Mouse (Mus musculus) gastrocnemius, adult 2 months (tissue): Measurements from ENCODE around the gene Coq5. TPM values are rescaled to one million over a fixed set of nuclear protein-coding genes. Genes with fewer than 3 reads are reported as not detected.
A peak's percentile ranks its signal among the peaks of the same experiment; 100 is the strongest.

ENCODE experiments used
- DNase-seq: peaks from one replicate; pipeline ENCODE4 v3.0.0; 2022
- H3K27ac ChIP-seq: fragments of 200-600 bp; 2 replicates; pipeline ENCODE4 v1.8.1; 2022; ENCODE audit warnings: mild to moderate bottlenecking
- H3K4me3 ChIP-seq: fragments of 200-600 bp; 2 replicates; pipeline ENCODE4 v1.8.1; 2022; ENCODE audit warnings: mild to moderate bottlenecking, moderate library complexity
- CTCF ChIP-seq: fragments of 200-600 bp; IDR thresholded peaks from 2 replicates; pipeline ENCODE4 v1.8.1; 2022; ENCODE audit warnings: antibody characterized with exemption, mild to moderate bottlenecking, moderate library complexity
- intact Hi-C: fragments of 180-260 bp; cut with DNase I; formaldehyde crosslinking; loops from one replicate; pipeline ENCODE4 v1.15.1; 2025
- long read RNA-seq, 2 experiments: library from polyadenylated mRNA; stranded (forward); transcript quantifications; one replicate each; pipeline ENCODE4 v2.0.0; 2021
- total RNA-seq, 2 experiments: library from RNA; stranded (reverse); gene quantifications; 2 replicates each; pipeline ENCODE4 v1.2.3; 2021

The Coq5 gene
- total RNA-seq: 100 to 1,000 TPM in 1 of 2 experiments, 10 to 100 TPM in 1; 63.8 to 112 TPM
- long read RNA-seq, experiment 1, transcript Coq5-201 (7 exons, 2,037 nt): major isoform, 324 of 326 reads
- long read RNA-seq, experiment 1, partial matches to known transcripts: 1 of 326 reads
- long read RNA-seq, experiment 1, other reads (novel, unspliced or antisense): 1 of 326 reads
- long read RNA-seq, experiment 2, transcript Coq5-201 (7 exons, 2,037 nt): major isoform, 269 of 282 reads
- long read RNA-seq, experiment 2, partial matches to known transcripts: 6 of 282 reads
- long read RNA-seq, experiment 2, other reads (novel, unspliced or antisense): 6 of 282 reads

DNA sequence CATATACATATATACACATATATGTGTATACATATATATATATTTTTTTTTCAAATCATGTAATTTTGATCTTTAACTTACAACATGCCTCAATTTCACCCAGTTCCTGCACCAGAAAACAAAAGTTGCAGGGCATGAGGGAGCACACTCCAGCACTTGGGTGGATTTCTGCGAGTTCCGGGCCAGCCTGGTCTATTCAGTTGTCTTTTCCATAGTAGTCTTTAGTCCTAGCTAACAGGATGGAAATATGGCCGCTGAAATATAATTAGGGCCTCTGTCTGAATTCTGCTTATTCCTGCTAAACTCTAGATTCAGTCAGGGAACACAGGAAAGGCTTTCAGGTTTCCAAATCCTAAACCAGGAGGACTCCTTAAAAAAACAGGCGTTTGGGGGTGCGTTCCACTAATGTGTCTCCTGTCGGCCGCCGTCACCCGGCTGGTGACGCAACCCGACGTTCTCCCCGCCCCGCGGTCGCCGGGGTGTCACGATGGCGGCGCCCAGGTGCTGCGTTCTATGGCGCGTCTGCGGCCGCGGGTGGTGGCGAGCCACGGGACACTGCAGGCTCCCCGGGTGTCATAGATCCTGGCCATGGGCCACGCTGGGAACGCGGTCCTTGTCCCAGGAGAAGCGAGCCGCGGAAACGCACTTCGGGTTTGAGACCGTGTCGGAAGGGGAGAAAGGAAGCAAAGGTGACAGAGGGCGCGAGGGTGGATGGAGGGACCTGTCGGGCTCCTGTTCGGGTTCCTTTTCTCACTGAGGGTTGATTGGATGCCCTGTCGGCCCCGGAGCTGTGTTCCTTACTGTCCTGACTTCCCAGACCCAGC, at the start of gene Coq5:
Coq5 (plus strand) TSS at position 441 of the 824 bp plus-strand sequence.
- Histone ChIP-seq H3K4me3 (peak within 1 kb of the TSS; percentile 84), H3K27ac (peak within 1 kb of the TSS; percentile 94)
- DNase-seq: peak; percentile 92
- intact Hi-C loops: loop anchor here (5.0 kb wide), 1 partner anchor 63 kb away; the partner anchor contains the start of genes Gatc and Triap1
- no peak for TF ChIP-seq CTCF

DNA sequence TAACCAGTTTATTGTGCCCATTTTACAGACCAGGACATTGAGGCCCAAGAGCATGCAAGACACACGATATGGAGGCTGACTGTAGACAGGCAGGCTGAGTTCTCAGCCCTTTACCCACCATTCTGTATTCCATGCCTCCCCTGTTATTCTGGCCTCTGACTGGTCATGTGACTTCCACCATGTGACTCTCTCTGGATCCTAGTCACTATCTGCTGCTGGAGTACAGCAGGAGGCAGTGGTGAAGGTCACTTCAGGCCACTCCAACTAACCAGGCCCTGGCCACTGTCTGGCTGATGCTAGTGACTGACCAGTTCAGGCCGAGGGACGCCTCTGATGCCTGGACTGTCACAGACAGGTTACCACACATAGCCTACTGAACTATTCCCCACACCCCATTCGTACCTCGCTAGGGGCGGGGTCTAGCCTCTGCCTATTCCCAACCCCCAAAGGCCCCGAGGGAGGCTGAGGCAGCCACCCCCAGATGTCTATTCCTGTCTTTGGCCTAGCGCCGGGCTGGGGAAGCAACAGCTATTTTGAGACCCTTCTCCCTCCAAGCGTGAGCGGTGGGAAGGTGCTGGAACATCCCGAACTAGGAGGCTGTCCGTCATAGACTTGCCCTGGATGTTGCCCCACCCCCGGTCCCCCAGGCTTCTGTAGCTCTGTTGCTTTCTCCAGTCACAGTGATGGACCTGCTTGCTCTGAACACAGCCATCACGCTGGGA, 48.5 kb upstream of the Coq5 start:
- Histone ChIP-seq H3K4me3 (no peak overlapping the region), H3K27ac (peak overlapping the region; percentile 9; the same call in 1 of the 2 replicates)
- peak; percentile 56 for DNase-seq
- intact Hi-C loops: no loop called here
- TF ChIP-seq CTCF: no peak

DNA sequence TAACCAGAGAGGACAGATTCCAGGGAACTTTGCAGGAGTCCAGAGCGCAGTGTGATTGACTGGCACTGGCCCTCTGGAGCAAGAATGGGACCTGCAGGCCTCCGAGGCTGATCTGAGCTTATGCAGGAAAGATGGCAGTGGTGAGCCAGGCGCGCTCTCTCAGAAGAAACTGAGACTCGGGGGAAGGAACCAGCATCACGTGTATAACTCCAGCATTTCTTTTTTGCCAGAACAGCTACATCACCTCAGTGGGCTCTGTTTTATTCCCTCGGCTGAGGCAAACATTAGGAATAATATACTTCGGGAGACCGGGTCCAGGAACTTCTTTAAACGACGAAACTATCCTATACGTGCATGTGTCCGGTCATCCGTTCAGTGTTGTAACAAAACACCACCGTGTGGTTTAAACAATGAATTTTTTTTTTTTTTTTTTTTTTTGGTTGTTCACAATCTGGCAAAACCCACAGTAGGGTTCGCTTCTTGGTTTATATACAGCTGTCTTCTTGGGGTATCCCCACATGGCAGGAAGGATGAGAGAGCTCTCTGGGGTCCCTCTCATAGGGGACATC, 47.8 kb upstream of the Coq5 start:
- no peak overlapping the region for H3K4me3 ChIP-seq
- TF ChIP-seq CTCF: no peak
- intact Hi-C loops: no loop called here
- H3K27ac ChIP-seq: peak overlapping the region; percentile 9; the same call in 1 of the 2 replicates
- no peak for DNase-seq

DNA sequence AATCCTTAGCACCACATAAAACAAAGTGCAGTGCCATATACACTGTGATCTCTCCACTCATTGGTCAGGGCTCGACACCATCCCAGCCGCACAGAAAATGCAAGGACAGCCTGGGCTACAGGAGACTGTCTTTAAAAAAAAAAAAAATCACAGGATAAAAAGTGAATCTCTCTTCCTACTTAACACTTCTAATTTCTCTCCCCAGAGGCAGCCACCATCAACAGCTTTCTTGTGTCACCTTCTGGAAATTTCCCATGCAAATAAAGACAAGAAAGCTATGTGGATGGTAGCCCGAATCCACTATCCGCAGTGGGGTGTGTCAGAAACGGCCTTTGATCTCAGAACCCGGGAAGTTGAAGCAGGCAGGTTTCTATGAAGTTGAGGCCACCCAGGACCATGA, 47.0 kb upstream of the Coq5 start:
- H3K4me3 ChIP-seq: no peak overlapping the region
- TF ChIP-seq CTCF: no peak
- DNase-seq: no peak
- H3K27ac ChIP-seq: no peak overlapping the region
- intact Hi-C loops: no loop called here

DNA sequence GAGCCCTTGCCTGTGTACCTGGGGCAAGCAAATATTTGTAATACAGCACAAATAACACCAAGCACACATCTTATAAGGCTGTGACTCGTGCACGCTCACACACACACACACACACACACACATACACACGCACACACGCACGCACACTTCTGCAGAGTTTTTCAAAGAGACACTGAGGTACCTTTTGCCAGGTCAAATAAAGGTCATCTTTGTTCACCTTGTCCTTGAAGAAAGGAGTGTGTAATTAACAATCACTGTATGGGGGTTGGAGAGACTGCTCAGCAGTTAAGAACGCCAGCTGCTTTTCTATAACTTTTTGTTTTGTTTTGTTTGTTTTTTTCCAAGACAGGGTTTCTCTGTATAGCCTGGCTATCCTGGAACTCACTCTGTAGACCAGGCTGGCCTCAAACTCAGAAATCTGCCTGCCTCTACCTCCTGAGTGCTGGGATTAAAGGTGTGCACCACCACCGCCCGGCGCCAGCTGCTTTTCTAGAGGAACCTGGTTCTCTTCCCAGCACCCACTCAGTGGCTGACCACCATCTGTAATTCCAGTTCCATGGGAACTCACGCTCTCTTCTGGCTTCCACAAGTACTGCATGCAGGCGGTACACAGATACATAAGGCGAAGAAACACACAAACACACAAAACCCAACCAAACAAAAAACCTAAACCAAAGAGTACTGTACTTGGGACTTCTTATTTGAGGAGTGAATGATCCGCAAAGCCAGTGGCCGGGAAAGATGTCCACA, 46.3 kb upstream of the Coq5 start:
- TF ChIP-seq CTCF: no peak
- no peak overlapping the region for H3K27ac ChIP-seq
- H3K4me3 ChIP-seq: no peak overlapping the region
- DNase-seq: no peak
- intact Hi-C loops: no loop called here

DNA sequence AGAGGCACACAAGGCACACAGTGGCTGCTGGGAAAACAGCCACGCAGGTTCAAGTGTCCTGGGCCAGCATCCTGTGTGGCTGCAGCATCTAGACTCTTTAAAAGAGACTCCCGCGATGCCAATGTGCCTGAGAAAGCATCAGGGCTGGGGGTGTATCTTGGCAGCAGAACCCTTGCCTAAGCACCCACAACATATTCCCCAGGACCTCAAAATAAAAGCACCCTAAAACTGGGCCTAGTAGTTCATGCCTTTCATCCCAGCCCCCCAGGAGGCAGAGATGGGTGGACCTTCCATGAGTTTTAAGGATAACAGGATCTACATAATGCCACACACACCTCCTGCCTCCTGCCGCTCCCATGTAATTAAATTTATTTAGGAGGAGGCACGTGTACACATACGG, 44.9 kb upstream of the Coq5 start:
- no peak for DNase-seq
- no peak overlapping the region for H3K27ac ChIP-seq
- intact Hi-C loops: no loop called here
- peak overlapping the region; percentile 76; the same call in 1 of the 2 replicates for H3K4me3 ChIP-seq
- no peak for TF ChIP-seq CTCF

DNA sequence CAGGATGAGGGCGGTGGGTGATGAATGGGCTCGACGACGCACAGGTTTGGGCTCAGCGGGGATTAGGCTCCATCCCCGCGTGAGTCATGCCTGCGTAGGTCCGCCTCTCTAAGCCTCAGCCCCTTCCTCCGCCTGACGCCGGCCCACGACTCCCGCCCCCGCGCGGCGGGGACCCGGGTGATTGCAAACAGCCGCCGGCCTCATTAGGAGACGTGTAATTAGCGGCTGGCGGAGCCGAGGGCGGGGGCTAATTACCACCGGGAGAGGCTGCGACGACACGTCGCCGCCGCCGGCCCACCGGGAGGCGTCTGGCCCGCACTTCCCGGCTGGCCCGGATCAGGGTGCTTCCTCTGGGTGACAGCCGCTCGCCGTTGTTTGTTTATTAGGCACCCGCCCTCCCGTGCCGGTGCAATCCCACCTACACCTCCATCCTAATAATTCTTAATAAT, 44.1 kb upstream of the Coq5 start:
- DNase-seq: peak; percentile 79
- intact Hi-C loops: loop anchor here (5.0 kb wide), 1 partner anchor 258 kb away; no protein-coding TSS in a partner anchor
- no peak for TF ChIP-seq CTCF
- Histone ChIP-seq H3K27ac (peak overlapping the region; percentile 87), H3K4me3 (peak overlapping the region; percentile 76)

DNA sequence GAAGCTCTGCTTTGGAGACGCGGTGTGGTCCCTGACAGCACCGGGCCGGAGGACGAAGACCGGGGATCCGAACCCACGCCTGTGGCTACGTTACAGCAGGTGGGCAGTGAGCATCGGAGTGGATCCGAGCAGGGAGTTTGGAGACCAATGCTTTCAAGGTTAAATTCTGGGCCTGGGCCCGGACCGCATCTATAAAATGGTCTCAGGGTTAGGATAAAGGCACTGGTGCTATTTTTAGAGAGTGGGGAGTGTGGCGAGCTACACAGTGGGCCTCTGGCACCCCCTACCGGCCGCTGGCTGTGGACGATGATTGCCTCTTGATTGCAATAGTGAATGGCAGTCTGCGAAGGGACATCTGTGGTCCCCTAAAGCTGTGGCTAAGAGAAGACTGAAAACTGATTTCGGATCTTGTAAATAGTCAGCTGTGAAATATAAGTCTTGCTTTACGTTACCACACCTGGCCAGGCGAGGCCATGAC, 43.6 kb upstream of the Coq5 start, which contains the start of gene Pop5:
Pop5 (plus strand) TSS at position 51 of the 478 bp plus-strand sequence.
- Histone ChIP-seq H3K4me3 (peak within 1 kb of the TSS; percentile 76), H3K27ac (peak within 1 kb of the TSS; percentile 87)
- intact Hi-C loops: loop anchor here (1.0 to 5.0 kb wide), 4 partner anchors 37 to 259 kb away; partner anchors contain the start of gene Rnf10
- peak; percentile 96 for TF ChIP-seq CTCF
- DNase-seq: peak; percentile 93

DNA sequence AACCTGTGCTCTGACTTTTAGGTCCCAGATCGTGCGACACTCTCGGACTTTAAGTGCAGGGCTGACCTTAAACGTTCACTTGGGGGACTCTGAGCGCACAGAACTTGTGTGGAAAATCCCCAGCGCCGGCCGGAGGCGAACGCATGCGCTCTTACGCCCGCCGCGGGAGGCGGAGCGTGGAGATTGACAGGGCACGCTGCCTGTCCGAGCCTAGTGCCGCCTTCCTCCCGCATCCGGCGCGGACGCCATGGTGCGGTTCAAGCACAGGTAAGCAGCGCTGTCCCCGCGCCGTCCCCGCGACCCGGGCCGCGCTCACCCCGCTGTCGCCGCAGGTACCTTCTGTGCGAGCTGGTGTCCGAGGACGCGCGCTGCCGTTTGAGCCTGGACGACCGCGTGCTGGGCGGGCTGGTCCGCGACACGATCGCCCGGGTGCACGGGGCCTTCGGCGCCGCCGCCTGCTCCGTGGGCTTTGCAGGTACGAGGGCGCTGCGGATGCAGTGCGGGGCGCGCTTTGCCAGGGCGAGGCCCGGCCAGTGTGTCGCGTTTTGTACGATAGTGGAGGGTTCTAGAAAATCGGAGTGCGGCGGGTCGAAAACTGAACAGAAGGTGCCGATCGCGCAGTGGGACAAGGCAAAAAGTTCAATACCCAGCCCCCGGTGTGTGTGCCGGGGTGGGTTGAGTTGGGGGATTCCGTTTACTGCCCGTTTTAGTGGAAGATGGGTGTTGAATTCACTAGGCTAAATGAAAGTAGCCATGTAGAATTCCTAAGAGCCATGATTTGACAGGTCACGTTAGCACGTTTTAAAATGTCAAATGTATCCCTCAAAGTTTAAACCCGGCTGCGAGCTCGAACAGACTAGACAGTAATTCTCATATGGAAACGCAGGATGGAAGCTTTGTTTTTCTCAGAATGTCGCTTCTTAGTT, 41.4 kb upstream of the Coq5 start:
- Histone ChIP-seq H3K4me3 (peak overlapping the region; percentile 87), H3K27ac (peak overlapping the region; percentile 91)
- intact Hi-C loops: loop anchor here (2.0 to 5.0 kb wide), 2 partner anchors 35 to 261 kb away; partner anchors contain the start of gene Rnf10
- no peak for TF ChIP-seq CTCF
- peak; percentile 96 for DNase-seq

DNA sequence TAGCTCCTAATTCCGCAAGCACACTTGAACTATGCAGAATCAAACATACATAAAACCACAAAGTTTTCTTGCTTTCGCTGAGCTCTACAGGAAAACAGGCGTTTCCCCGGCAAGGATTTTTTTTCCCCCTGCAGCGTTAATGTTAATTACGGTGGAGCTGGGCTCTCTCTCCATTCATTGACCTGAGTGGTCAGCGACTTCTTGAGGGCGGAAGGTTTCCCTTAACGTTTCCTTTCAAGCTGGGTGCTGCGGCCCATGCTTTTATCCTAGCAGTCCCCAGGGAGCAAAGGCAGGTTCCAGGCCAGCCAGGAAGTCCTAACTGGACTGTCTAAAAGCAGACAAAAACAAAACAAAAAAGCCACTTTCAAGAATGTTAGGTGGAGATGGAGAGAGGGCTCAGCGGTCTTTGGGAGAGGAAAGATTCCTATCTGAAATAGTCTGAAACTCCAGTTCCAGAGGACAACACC, 40.7 kb upstream of the Coq5 start:
- TF ChIP-seq CTCF: no peak
- DNase-seq: peak; percentile 33
- Histone ChIP-seq H3K27ac (peak overlapping the region; percentile 91), H3K4me3 (peak overlapping the region; percentile 87)
- intact Hi-C loops: loop anchor here (5.0 kb wide), 1 partner anchor 261 kb away; no protein-coding TSS in a partner anchor
